In the genomic region with DNA sequence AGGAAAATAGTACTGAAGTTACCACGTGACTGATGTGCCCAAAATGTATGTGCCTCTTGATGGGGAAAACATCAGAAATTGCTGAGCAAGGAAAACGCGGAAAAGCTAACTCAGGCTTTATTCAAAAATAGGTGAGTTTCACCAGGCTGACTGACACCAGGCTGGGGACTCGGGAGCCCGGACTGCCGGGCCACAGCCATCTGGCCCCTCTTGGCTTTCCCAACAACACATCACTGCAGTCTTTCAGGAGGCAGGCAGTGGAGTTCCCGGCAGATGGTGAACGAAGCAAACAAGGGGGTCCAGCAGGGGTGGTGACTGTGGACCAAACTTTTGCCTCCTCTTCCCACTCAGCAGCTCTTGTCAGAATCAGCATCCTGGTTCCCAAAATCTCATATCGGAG, we compare ENCODE assay signal across 18 mouse cellular contexts.
DNase-seq lines count a peak whose midpoint lies in the region; TF ChIP-seq lines count a peak whose summit lies in the region.
"Had no signal": no experiment of that assay in that cellular context is flagged by ENCODE, and none has a peak within 500 bp of the region (broad histone marks: within the 10 kb centered on the region; RNA-seq: fewer than 3 reads in every experiment).

No protein-coding gene starts in this region.

- no peaks in the 10 kb centered on the region for H3K36me3 ChIP-seq in ES-E14 (ENCODE audit: control insufficient read depth, insufficient read depth, low read length, poor library complexity, severe bottlenecking)
- H3K36me3 ChIP-seq: embryonic facial prominence, embryonic 13.5 days; embryonic facial prominence, embryonic 15.5 days; forebrain, embryonic 10.5 days; forebrain, embryonic 12.5 days had no signal

- in situ Hi-C loops in ES-E14 (cut with MboI; ENCODE audit: low sequenced_read_pairs in 2 of 2, unreplicated experiment in 2 of 2) = loop anchor here in 1 of 2 experiments (25.0 kb wide), 1 partner anchor 349 kb away; the partner anchor contains the start of gene Pramel1

- no peaks in the 10 kb centered on the region for H3K4me1 ChIP-seq in ES-E14 (ENCODE audit: control insufficient read depth in 2 of 2, insufficient read depth in 2 of 2, low read length in 2 of 2, poor library complexity in 1 of 2)
- H3K4me1 ChIP-seq: embryonic facial prominence, embryonic 13.5 days; embryonic facial prominence, embryonic 15.5 days had no signal

- H3K27ac ChIP-seq in ES-E14 (ENCODE audit: insufficient read depth, low read depth, low read length, poor library complexity, severe bottlenecking) = no peak overlapping the region
- H3K27ac ChIP-seq: embryonic facial prominence, embryonic 13.5 days; embryonic facial prominence, embryonic 15.5 days; forebrain, embryonic 10.5 days; forebrain, embryonic 12.5 days had no signal

- DNase-seq in cerebellum, postnatal 10 days = peak; percentile 42 to 67
- DNase-seq in cerebellum, postnatal 4 days (ENCODE audit: low spot score in 2 of 2) = no peak
- peak; percentile 11 to 23 for DNase-seq in cerebellum, postnatal 36 days
- DNase-seq in cerebellum, adult 11 months = no peak
- no peak for DNase-seq in ES-E14 (ENCODE audit: low read depth, low spot score)
- DNase-seq: adrenal gland, adult 2 months; adrenal gland, postnatal 10 days; adrenal gland, postnatal 25 days; B cell, adult 2 months; cerebellum, adult 11-12 months; cerebellum, adult 8-10 months; cerebellum, adult 9-11 months; embryo, embryonic 11 days had no signal

- no peaks in the 10 kb centered on the region for H3K9me3 ChIP-seq in ES-E14 (ENCODE audit: control insufficient read depth, insufficient read depth, low read depth, low read length)
- H3K9me3 ChIP-seq: embryonic facial prominence, embryonic 13.5 days; embryonic facial prominence, embryonic 15.5 days; forebrain, embryonic 10.5 days; forebrain, embryonic 12.5 days had no signal

- no peak overlapping the region for H3K9ac ChIP-seq in ES-E14 (ENCODE audit: insufficient read depth, low read depth, low read length, poor library complexity, severe bottlenecking)
- H3K9ac ChIP-seq: embryonic facial prominence, embryonic 13.5 days; embryonic facial prominence, embryonic 15.5 days; forebrain, embryonic 12.5 days had no signal

- no peak overlapping the region for H3K4me3 ChIP-seq in ES-E14 (ENCODE audit: insufficient read depth in 1 of 2, low read depth in 1 of 2, low read length in 2 of 2, poor library complexity in 1 of 2, severe bottlenecking in 1 of 2)
- H3K4me3 ChIP-seq: embryonic facial prominence, embryonic 13.5 days; embryonic facial prominence, embryonic 15.5 days; erythroblast, embryonic 14.5 days; forebrain, embryonic 10.5 days; forebrain, embryonic 12.5 days had no signal

TF ChIP-seq in ES-E14, 5 proteins besides CTCF, POLR2A, EP300 and RAD21:
- 0 out of 2 replicates have a peak, but pooled peaks have one; percentile 28 for TF ChIP-seq MAFK (IDR thresholded peaks at IDR 0.05; ENCODE audit: insufficient read depth, low read depth, low read length)
- TF ChIP-seq CHD2 (IDR thresholded peaks at IDR 0.05; ENCODE audit: low read depth, low read length) = no peak
- no peak for TF ChIP-seq HCFC1 (IDR thresholded peaks at IDR 0.05; ENCODE audit: borderline replicate concordance, insufficient read depth, low read length)
- TF ChIP-seq ZC3H11A (IDR thresholded peaks at IDR 0.05; ENCODE audit: borderline replicate concordance, low read depth, low read length) = no peak
- no peak for TF ChIP-seq ZNF384 (IDR thresholded peaks at IDR 0.05; ENCODE audit: low read depth, low read length)

Comparison
In these comparisons a context has a peak if more than half of its experiments do, and no peak if none do; other contexts are left out.
1. DNase-seq: peak in cerebellum, postnatal 10 days (2 of 2) and cerebellum, postnatal 36 days (2 of 2); none in cerebellum, postnatal 4 days (0 of 2), cerebellum, adult 11 months (single experiment) and ES-E14 (single experiment).